Mouse (Mus musculus) stomach, postnatal 0 days (tissue): ENCODE measurements around the gene Cpsf3.

ENCODE experiments used
- CTCF ChIP-seq: IDR thresholded peaks from 2 replicates; pipeline ENCODE4 v1.5.1; 2016; ENCODE audit warnings: antibody characterized with exemption, low read depth, mild to moderate bottlenecking, moderate library complexity
- EP300 ChIP-seq: optimal IDR thresholded peaks from 2 replicates; pipeline ENCODE3; 2016; ENCODE audit warnings: antibody characterized with exemption

DNA sequence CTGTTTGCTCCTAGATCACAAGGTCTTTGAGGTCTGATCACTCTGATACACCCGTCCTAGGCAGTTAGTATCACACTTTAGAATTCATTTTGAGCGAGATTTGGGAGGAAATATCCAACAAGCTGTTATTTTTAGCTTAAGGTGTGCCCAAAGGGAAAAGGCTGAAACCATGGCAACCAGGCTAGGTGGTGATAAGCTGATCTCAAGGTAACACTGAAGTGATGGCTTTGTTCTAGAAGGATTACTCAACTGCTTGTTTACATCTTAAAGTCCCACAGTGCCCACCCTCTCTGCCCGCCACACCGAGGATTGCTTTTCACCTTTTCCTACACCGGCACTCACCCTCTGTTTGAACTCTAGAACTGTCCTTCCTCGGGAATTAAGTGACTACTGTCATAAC is 4.5 kb downstream of the Cpsf3 start:
- TF ChIP-seq CTCF (no peak), EP300 (no peak)
